Mouse (Mus musculus) embryonic fibroblast, embryonic 13.5 days (primary cell): ENCODE data around the gene Tbx4.

Source experiments
- CTCF ChIP-seq: IDR thresholded peaks from 2 replicates; pipeline ENCODE4 v1.5.1; 2011; ENCODE audit warnings: mild to moderate bottlenecking, control low read depth, low read length, moderate library complexity, borderline replicate concordance; ENCODE audit not compliant: insufficient read depth
- POLR2A ChIP-seq: IDR thresholded peaks from 2 replicates; pipeline ENCODE4 v1.6.1; 2011; ENCODE audit warnings: low read depth, mild to moderate bottlenecking, control low read depth, low read length, moderate library complexity

- TF ChIP-seq CTCF, result no peak
- TF ChIP-seq POLR2A, result no peak
Measured at GRCm38 (mm10) chr11:85955611-85956010, 69.4 kb downstream of the Tbx4 start.
